In the genomic region with DNA sequence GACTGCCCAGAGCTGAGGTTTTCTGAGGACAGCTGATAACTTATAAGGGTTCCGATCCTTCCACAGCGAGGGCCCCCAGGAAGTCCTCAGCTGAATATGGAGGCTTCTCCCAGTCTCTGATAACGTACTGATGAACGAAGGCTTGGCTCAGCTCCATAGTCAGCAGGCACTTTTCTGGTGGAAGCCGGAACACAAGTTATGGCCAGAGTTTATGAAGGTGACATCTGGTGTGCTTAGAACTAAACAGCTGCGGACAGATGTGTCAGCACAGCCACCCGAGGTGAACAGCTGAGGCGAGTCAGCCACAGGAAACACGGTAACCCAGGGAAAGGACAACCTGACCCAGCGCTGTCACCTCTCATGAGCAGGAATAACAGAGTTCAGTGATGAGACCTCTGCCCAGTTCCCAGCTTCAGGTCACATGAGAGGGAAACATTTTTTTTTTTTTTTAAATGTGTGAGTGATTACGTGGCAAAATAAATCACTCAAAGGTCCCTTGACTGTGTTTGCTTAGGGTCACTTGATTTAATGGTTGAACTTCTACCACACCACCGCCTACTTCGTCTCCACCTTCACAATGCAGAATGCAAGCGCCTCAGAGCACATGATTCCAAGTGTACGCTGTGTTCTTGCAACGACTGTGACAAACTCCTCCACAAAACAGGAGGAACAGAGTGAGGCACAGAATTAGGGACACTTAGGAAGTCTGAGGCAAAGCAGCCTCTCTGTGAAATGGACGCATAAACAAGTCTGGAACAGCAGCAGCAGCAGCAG, we compare ENCODE assay signal across 10 mouse cellular contexts. TPM values are rescaled to one million over a fixed set of nuclear protein-coding genes. Genes with fewer than 3 reads are reported as not detected.
DNase-seq lines count a peak whose midpoint lies in the region; ATAC-seq lines count a peak whose summit lies in the region.
"Had no signal": no experiment of that assay in that cellular context is flagged by ENCODE, and none has a peak within 500 bp of the region (broad histone marks: within the 10 kb centered on the region; RNA-seq: fewer than 3 reads in every experiment).

No protein-coding gene starts in this region.

- H3K27me3 ChIP-seq in limb, embryonic 11.5 days (ENCODE audit: control insufficient read depth, insufficient read depth, low read length): no peaks in the 10 kb centered on the region
- H3K27me3 ChIP-seq in limb, embryonic 10.5 days (ENCODE audit: low read depth, poor library complexity, severe bottlenecking): no peaks in the 10 kb centered on the region
- no peaks in the 10 kb centered on the region for H3K27me3 ChIP-seq in stomach, embryonic 15.5 days (replicated peaks)
- H3K27me3 ChIP-seq: embryonic facial prominence, embryonic 15.5 days had no signal

- H3K9me3 ChIP-seq in limb, embryonic 11.5 days (ENCODE audit: control insufficient read depth, low read length): no peaks in the 10 kb centered on the region; the same call in 1 of the 2 replicates
- H3K9me3 ChIP-seq in limb, embryonic 10.5 days (replicated peaks): no peaks in the 10 kb centered on the region
- H3K9me3 ChIP-seq in stomach, embryonic 15.5 days: no peaks in the 10 kb centered on the region
- H3K9me3 ChIP-seq: embryonic facial prominence, embryonic 15.5 days had no signal

- H3K4me1 ChIP-seq in limb, embryonic 11.5 days (ENCODE audit: control insufficient read depth, insufficient read depth, low read length): no peaks in the 10 kb centered on the region
- H3K4me1 ChIP-seq in limb, embryonic 10.5 days: peaks cover 10% of the 10 kb centered on the region; the same call in 1 of the 2 replicates
- 0 out of 2 replicates have a peak, but pooled peaks cover 5% of the 10 kb centered on the region for H3K4me1 ChIP-seq in stomach, embryonic 15.5 days
- H3K4me1 ChIP-seq: embryonic facial prominence, embryonic 15.5 days had no signal

- H3K36me3 ChIP-seq in limb, embryonic 11.5 days (ENCODE audit: control insufficient read depth, insufficient read depth, low read length): no peaks in the 10 kb centered on the region
- no peaks in the 10 kb centered on the region for H3K36me3 ChIP-seq in limb, embryonic 10.5 days
- no peaks in the 10 kb centered on the region for H3K36me3 ChIP-seq in stomach, embryonic 15.5 days

- DNase-seq in limb, embryonic 11.5 days (ENCODE audit: low spot score): peak; percentile 34
- DNase-seq in limb, embryonic 10.5 days (ENCODE audit: low spot score): no peak
- DNase-seq in heart, postnatal 14 days: peak; percentile 44 to 70
- DNase-seq in kidney, postnatal 14 days: peak; percentile 74
- DNase-seq in neural tube, embryonic 10.5 days (ENCODE audit: extremely low spot score, low spot score): no peak
- DNase-seq in right cerebral cortex, postnatal 4 days: no peak
- no peak for DNase-seq in cerebellum, adult 11 months

- peak; percentile 62 for ATAC-seq in limb, embryonic 11.5 days (ENCODE audit: insufficient number of reproducible peaks, low FRiP score, low TSS enrichment, low read depth)
- peak; percentile 64; the same call in 1 of the 2 replicates for ATAC-seq in stomach, embryonic 15.5 days (ENCODE audit: insufficient read depth, low FRiP score, low read depth)

- intact Hi-C loops in heart, postnatal 14 days (cut with DNase I): no loop called here

- no peak overlapping the region for H3K27ac ChIP-seq in limb, embryonic 11.5 days (replicated peaks; ENCODE audit: low read depth, low read length)
- H3K27ac ChIP-seq in limb, embryonic 10.5 days: no peak overlapping the region
- H3K27ac ChIP-seq in stomach, embryonic 15.5 days: no peak overlapping the region
- H3K27ac ChIP-seq: embryonic facial prominence, embryonic 15.5 days had no signal

- H3K4me2 ChIP-seq in limb, embryonic 11.5 days (ENCODE audit: low read depth, severe bottlenecking): no peak overlapping the region
- H3K4me2 ChIP-seq in stomach, embryonic 15.5 days: 0 out of 2 replicates have a peak overlapping the region, but pooled peaks have one; percentile 10
- H3K4me2 ChIP-seq: embryonic facial prominence, embryonic 15.5 days had no signal

- H3K4me3 ChIP-seq in limb, embryonic 11.5 days (ENCODE audit: low read depth, low read length): no peak overlapping the region
- no peak overlapping the region for H3K4me3 ChIP-seq in limb, embryonic 10.5 days
- H3K4me3 ChIP-seq in stomach, embryonic 15.5 days (replicated peaks): no peak overlapping the region
- H3K4me3 ChIP-seq: embryonic facial prominence, embryonic 15.5 days had no signal

- 65% methylated on average over 17 of the region's 17 CpGs for WGBS in limb, embryonic 11.5 days
- WGBS in limb, embryonic 10.5 days: 75% methylated on average over 17 of the region's 17 CpGs
- WGBS in stomach, embryonic 15.5 days: 54% methylated on average over 17 of the region's 17 CpGs

- no peak overlapping the region for H3K9ac ChIP-seq in limb, embryonic 11.5 days (ENCODE audit: low read length)
- no peak overlapping the region for H3K9ac ChIP-seq in stomach, embryonic 15.5 days
- H3K9ac ChIP-seq: embryonic facial prominence, embryonic 15.5 days had no signal

RNA-seq across cellular contexts. Expression of gene Txndc2, which starts 24.6 kb away (rescaled TPM):
- polyA plus RNA-seq in limb, embryonic 11.5 days (2014; fragmentation: Nextera tagmentation; extraction: Ambion mirVana): not detected in 2 replicates
- not detected in 2 replicates for polyA plus RNA-seq in limb, embryonic 10.5 days (2016; fragmentation: Nextera tagmentation; extraction: Ambion mirVana)
- total RNA-seq in heart, postnatal 14 days (2021): under 1 TPM in 1 of 2 experiments, not detected in 1; 0.19 TPM
- polyA plus RNA-seq in stomach, embryonic 15.5 days (2015; fragmentation: Nextera tagmentation; extraction: Ambion mirVana): not detected in 2 replicates
- total RNA-seq: hematopoietic stem cell, adult 5-6 weeks had no signal

RNA-seq across cellular contexts. Expression of gene Vapa, which starts 53.2 kb away (rescaled TPM):
- polyA plus RNA-seq in limb, embryonic 11.5 days (2014; fragmentation: Nextera tagmentation; extraction: Ambion mirVana): 189 and 192 TPM in 2 replicates
- polyA plus RNA-seq in limb, embryonic 10.5 days (2016; fragmentation: Nextera tagmentation; extraction: Ambion mirVana): 165 TPM in 2 replicates
- 10 to 100 TPM; 84.0 to 95.2 TPM for total RNA-seq in heart, postnatal 14 days (2021)
- 204 and 207 TPM in 2 replicates for polyA plus RNA-seq in stomach, embryonic 15.5 days (2015; fragmentation: Nextera tagmentation; extraction: Ambion mirVana)

Comparison
In these comparisons a context has a peak if more than half of its experiments do, and no peak if none do; other contexts are left out.
1. DNase-seq: peak in limb, embryonic 11.5 days (single experiment), heart, postnatal 14 days (2 of 2) and kidney, postnatal 14 days (single experiment); none in limb, embryonic 10.5 days (single experiment), neural tube, embryonic 10.5 days (single experiment), right cerebral cortex, postnatal 4 days (single experiment) and cerebellum, adult 11 months (single experiment).